Comparison of ENCODE assay signal across 10 mouse cellular contexts in genomic region chr14:55271158-55271557, GRCm38 (mm10). TPM values are rescaled to one million over a fixed set of nuclear protein-coding genes. Genes with fewer than 3 reads are reported as not detected.
DNase-seq lines count a peak whose midpoint lies in the region; ATAC-seq and TF ChIP-seq lines count a peak whose summit lies in the region.
"Had no signal": no experiment of that assay in that cellular context is flagged by ENCODE, and none has a peak within 500 bp of the region (broad histone marks: within the 10 kb centered on the region; RNA-seq: fewer than 3 reads in every experiment).

No protein-coding gene starts in this region.

- no peaks in the 10 kb centered on the region for H3K9me3 ChIP-seq in forebrain, postnatal 0 days (ENCODE audit: low read length)
- no peaks in the 10 kb centered on the region for H3K9me3 ChIP-seq in forebrain, embryonic 11.5 days (ENCODE audit: control insufficient read depth, low read length)
- H3K9me3 ChIP-seq: heart, embryonic 13.5 days had no signal

- DNase-seq in forebrain, postnatal 0 days: peak; percentile 71
- DNase-seq in forebrain, embryonic 11.5 days (ENCODE audit: low spot score): no peak
- DNase-seq in urinary bladder, postnatal 25 days (ENCODE audit: low spot score): peak; percentile 46
- DNase-seq in urinary bladder, adult 2 months (ENCODE audit: low spot score): no peak
- peak; percentile 53 to 93 for DNase-seq in frontal cortex, adult 2 months (ENCODE audit: extremely low spot score in 1 of 2, low spot score in 1 of 2)
- DNase-seq in layer of hippocampus, adult 9-10 months (ENCODE audit: low spot score): peak; percentile 67
- peak; percentile 15 for DNase-seq in yolk sac, embryonic 10.5 days (ENCODE audit: low spot score)

- no peaks in the 10 kb centered on the region for H3K27me3 ChIP-seq in forebrain, postnatal 0 days (ENCODE audit: insufficient read depth, low read length)
- H3K27me3 ChIP-seq in forebrain, embryonic 11.5 days (ENCODE audit: control insufficient read depth, insufficient read depth, low read length): no peaks in the 10 kb centered on the region
- H3K27me3 ChIP-seq: heart, embryonic 13.5 days had no signal

- no peak overlapping the region for H3K27ac ChIP-seq in forebrain, postnatal 0 days (ENCODE audit: low read depth, low read length)
- no peak overlapping the region for H3K27ac ChIP-seq in forebrain, embryonic 11.5 days (ENCODE audit: low read depth, low read length)
- H3K27ac ChIP-seq: heart, embryonic 13.5 days had no signal

- H3K4me3 ChIP-seq in forebrain, postnatal 0 days (ENCODE audit: low read depth, low read length): no peak overlapping the region
- H3K4me3 ChIP-seq in forebrain, embryonic 11.5 days (ENCODE audit: low read depth, low read length): no peak overlapping the region
- H3K4me3 ChIP-seq: heart, embryonic 13.5 days had no signal

- H3K9ac ChIP-seq in forebrain, postnatal 0 days: no peak overlapping the region
- H3K9ac ChIP-seq in forebrain, embryonic 11.5 days (ENCODE audit: low read length): no peak overlapping the region
- H3K9ac ChIP-seq: heart, embryonic 13.5 days had no signal

- peak; percentile 38; the same call in 1 of the 2 replicates for ATAC-seq in forebrain, postnatal 0 days
- no peak for ATAC-seq in forebrain, embryonic 11.5 days (replicated peaks; ENCODE audit: low FRiP score)
- peak; percentile 56; the same call in 1 of the 2 replicates for ATAC-seq in megakaryocyte progenitor cell, adult 5-6 weeks (replicated peaks; ENCODE audit: poor library complexity)

- WGBS in forebrain, postnatal 0 days: 48% methylated on average over 3 of the region's 3 CpGs
- 58% methylated on average over 3 of the region's 3 CpGs for WGBS in forebrain, embryonic 11.5 days

- peak; percentile 60 for TF ChIP-seq CTCF in forebrain, postnatal 0 days (IDR thresholded peaks at IDR 0.05; ENCODE audit: low read depth)

- no peak overlapping the region for H3K4me2 ChIP-seq in forebrain, postnatal 0 days (ENCODE audit: low read depth)
- H3K4me2 ChIP-seq in forebrain, embryonic 11.5 days (ENCODE audit: low read depth, low read length, severe bottlenecking): no peak overlapping the region
- H3K4me2 ChIP-seq: heart, embryonic 13.5 days had no signal

- no peaks in the 10 kb centered on the region for H3K4me1 ChIP-seq in forebrain, postnatal 0 days (ENCODE audit: insufficient read depth)
- H3K4me1 ChIP-seq in forebrain, embryonic 11.5 days (replicated peaks; ENCODE audit: control insufficient read depth, insufficient read depth, low read length): no peaks in the 10 kb centered on the region

- no peaks in the 10 kb centered on the region for H3K36me3 ChIP-seq in forebrain, postnatal 0 days (ENCODE audit: insufficient read depth)
- no peaks in the 10 kb centered on the region for H3K36me3 ChIP-seq in forebrain, embryonic 11.5 days (ENCODE audit: control insufficient read depth, insufficient read depth, low read length)
- H3K36me3 ChIP-seq: heart, embryonic 13.5 days had no signal

RNA-seq across cellular contexts. Expression of gene Dhrs2, which starts 49.4 kb away (rescaled TPM):
- total RNA-seq in forebrain, postnatal 0 days (2014; rRNA removed): 0.31 and 0.67 TPM in 2 replicates
- 0.30 and 0.57 TPM in 2 replicates for polyA plus RNA-seq in forebrain, postnatal 0 days (2015; fragmentation: Nextera tagmentation; extraction: Ambion mirVana)
- not detected in 2 replicates for polyA plus RNA-seq in forebrain, embryonic 11.5 days (2014; fragmentation: Nextera tagmentation; extraction: Ambion mirVana)
- polyA plus RNA-seq in urinary bladder, adult 2 months (2012; rRNA removed): 0.08 and 0.21 TPM in 2 replicates
- polyA plus RNA-seq in frontal cortex, adult 2 months (2012; rRNA removed): 0.27 and 0.32 TPM in 2 replicates
- total RNA-seq in megakaryocyte progenitor cell, adult 5-6 weeks (2015): not detected in 2 replicates
- total RNA-seq in megakaryocyte progenitor cell, adult 5-6 weeks (2017): not detected in 2 replicates
- total RNA-seq: neutrophil, adult 5-6 weeks had no signal
- polyA plus RNA-seq: heart, embryonic 13.5 days had no signal

Comparison
In these comparisons a context has a peak if more than half of its experiments do, and no peak if none do; other contexts are left out.
1. DNase-seq: peak in forebrain, postnatal 0 days (single experiment), urinary bladder, postnatal 25 days (single experiment), frontal cortex, adult 2 months (2 of 2), layer of hippocampus, adult 9-10 months (single experiment) and yolk sac, embryonic 10.5 days (single experiment); none in forebrain, embryonic 11.5 days (single experiment) and urinary bladder, adult 2 months (single experiment).